Mouse (Mus musculus) forebrain, embryonic 11.5 days (tissue): Measurements from ENCODE around the gene Cyp2d9. TPM values are rescaled to one million over a fixed set of nuclear protein-coding genes. Genes with fewer than 3 reads are reported as not detected.
"Not testable (repeated sequence)": the region's sequence is repeated elsewhere in the genome, so short reads cannot be mapped to it uniquely, and the experiment has no call there.

ENCODE experiments used
- ATAC-seq: fragments of 200-750 bp; cut with Nextera tagmentation; replicated peaks from 2 replicates; pipeline ENCODE4 v1.8.0; 2017; ENCODE audit warnings: moderate TSS enrichment; ENCODE audit not compliant: low FRiP score
- DNase-seq: peaks from one replicate; pipeline ENCODE4 v3.0.0-alpha.2; 2017; ENCODE audit warnings: low spot score
- H3K27ac ChIP-seq: fragments of 300-500 bp; sonication (generic); 2 replicates; pipeline ENCODE4 v1.5.1; 2014; ENCODE audit warnings: low read depth, low read length
- H3K27me3 ChIP-seq: fragments of 300-500 bp; sonication (generic); 2 replicates; pipeline ENCODE4 v1.6.1; 2014; ENCODE audit warnings: mild to moderate bottlenecking, low read length, mixed read lengths; ENCODE audit not compliant: control insufficient read depth, insufficient read depth
- H3K36me3 ChIP-seq: fragments of 300-500 bp; sonication (generic); 2 replicates; pipeline ENCODE4 v1.6.1; 2014; ENCODE audit warnings: mild to moderate bottlenecking, low read length, moderate library complexity, mixed read lengths; ENCODE audit not compliant: control insufficient read depth, insufficient read depth
- H3K4me1 ChIP-seq: fragments of 300-500 bp; sonication (generic); replicated peaks from 2 replicates; pipeline ENCODE4 v1.6.1; 2014; ENCODE audit warnings: low read length, mixed read lengths; ENCODE audit not compliant: control insufficient read depth, insufficient read depth
- H3K4me2 ChIP-seq: fragments of 300-500 bp; sonication (generic); 2 replicates; pipeline ENCODE4 v1.6.1; 2014; ENCODE audit warnings: low read depth, mild to moderate bottlenecking, low read length, moderate library complexity, mixed read lengths; ENCODE audit not compliant: severe bottlenecking
- H3K4me3 ChIP-seq: fragments of 300-500 bp; sonication (generic); 2 replicates; pipeline ENCODE4 v1.5.1; 2014; ENCODE audit warnings: low read depth, low read length
- H3K9ac ChIP-seq: fragments of 300-500 bp; sonication (generic); 2 replicates; pipeline ENCODE4 v1.6.1; 2014; ENCODE audit warnings: low read length
- H3K9me3 ChIP-seq: fragments of 300-500 bp; sonication (generic); 2 replicates; pipeline ENCODE4 v1.6.1; 2016; ENCODE audit warnings: low read length, mixed read lengths; ENCODE audit not compliant: control insufficient read depth
- WGBS: fragments of 180-500 bp; shearing (Covaris S2); extraction: QIAGEN DNeasy Blood & Tissue Kit; methylation state at CpG from one replicate; pipeline ENCODE4 v1.1.7; 2014; 5-methylcytosine and 5-hydroxymethylcytosine counted together
- polyA plus RNA-seq: library from polyadenylated mRNA; unstranded; fragments of >200 nt; fragmentation: Nextera tagmentation; extraction: Ambion mirVana; gene quantifications from 2 replicates; pipeline ENCODE4 v1.2.1, GENCODE M21; 2014

The Cyp2d9 gene
- polyA plus RNA-seq = not detected in 2 replicates

GRCm38 (mm10) chr15:82433137-82433536, at the start of gene Cyp2d9:
Gene Cyp2d9, plus strand, starts transcription at chr15:82433437.
- Histone ChIP-seq H3K9me3 (no peaks in the 10 kb centered on the region; the same call in 1 of the 2 replicates), H3K4me2 (no peak within 1 kb of the TSS), H3K4me3 (no peak within 1 kb of the TSS), H3K27ac (no peak within 1 kb of the TSS), H3K9ac (no peak within 1 kb of the TSS), H3K27me3 (no peaks in the 10 kb centered on the region), H3K36me3 (no peaks in the 10 kb centered on the region), H3K4me1 (no peaks in the 10 kb centered on the region)
- no peak for DNase-seq
- no peak for ATAC-seq

DNA sequence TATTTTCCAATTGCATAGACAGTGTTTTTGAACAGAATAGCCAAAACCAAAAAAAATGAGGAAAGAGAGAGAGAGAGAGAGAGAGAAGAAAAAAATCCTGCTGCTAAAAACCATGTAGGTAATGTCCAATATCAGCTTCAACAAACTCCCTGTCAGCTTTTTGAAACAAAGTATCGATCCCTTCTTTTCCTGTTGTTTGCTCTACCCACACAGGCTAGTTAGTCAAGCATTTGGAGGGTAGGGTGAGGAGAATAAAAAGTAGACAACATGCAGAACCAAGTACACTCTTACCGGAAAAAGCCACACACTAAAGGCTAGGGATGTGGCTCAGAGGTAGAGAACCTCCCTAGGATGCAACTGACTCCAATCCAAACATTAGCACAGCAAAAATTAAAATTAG, 47.5 kb upstream of the Cyp2d9 start:
- H3K4me1 ChIP-seq = 0 out of 2 replicates have a peak, but pooled peaks cover under 1% of the 10 kb centered on the region
- no peak overlapping the region for H3K4me2 ChIP-seq
- H3K4me3 ChIP-seq = no peak overlapping the region
- no peak for DNase-seq
- no peak overlapping the region for H3K27ac ChIP-seq
- H3K9ac ChIP-seq = no peak overlapping the region
- 93% methylated on average over 2 of the region's 2 CpGs for WGBS
- no peaks in the 10 kb centered on the region for H3K27me3 ChIP-seq
- H3K36me3 ChIP-seq = no peaks in the 10 kb centered on the region
- H3K9me3 ChIP-seq = no peaks in the 10 kb centered on the region
- no peak for ATAC-seq

DNA sequence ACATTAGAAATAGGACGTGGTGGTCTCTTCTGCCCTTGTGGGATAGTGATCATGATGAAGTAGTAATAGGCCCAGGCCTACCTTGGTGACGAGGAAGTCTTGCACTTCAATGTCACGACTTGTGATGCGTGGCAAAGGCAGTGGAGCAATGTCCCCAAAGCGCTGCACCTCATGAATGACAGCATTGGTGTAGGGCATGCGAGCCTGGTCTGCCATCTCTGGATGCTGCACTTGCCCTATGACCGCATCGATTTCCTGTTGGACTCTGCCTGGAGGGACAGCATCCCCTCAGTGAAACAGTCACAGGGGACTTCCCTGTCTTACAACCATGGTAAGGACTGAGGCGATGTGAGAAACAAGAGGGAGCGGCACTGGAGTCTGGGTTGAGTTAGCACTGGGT, 43.3 kb upstream of the Cyp2d9 start:
- DNase-seq, H3K9ac ChIP-seq, H3K27me3 ChIP-seq, H3K9me3 ChIP-seq, ATAC-seq, H3K4me3 ChIP-seq, H3K4me1 ChIP-seq, H3K36me3 ChIP-seq, H3K4me2 ChIP-seq, H3K27ac ChIP-seq: not testable (repeated sequence)
- 94% methylated on average over 10 of the region's 10 CpGs for WGBS

GRCm38 (mm10) chr15:82393922-82394321, 39.3 kb upstream of the Cyp2d9 start, which contains the start of gene Cyp2d11:
Gene Cyp2d11, minus strand, starts transcription at chr15:82394022.
- not testable (repeated sequence) for DNase-seq, H3K4me3 ChIP-seq, H3K9me3 ChIP-seq, H3K4me2 ChIP-seq, H3K27me3 ChIP-seq, ATAC-seq, H3K27ac ChIP-seq, H3K36me3 ChIP-seq, H3K9ac ChIP-seq, H3K4me1 ChIP-seq
- 82% methylated on average over 2 of the region's 2 CpGs for WGBS

DNA sequence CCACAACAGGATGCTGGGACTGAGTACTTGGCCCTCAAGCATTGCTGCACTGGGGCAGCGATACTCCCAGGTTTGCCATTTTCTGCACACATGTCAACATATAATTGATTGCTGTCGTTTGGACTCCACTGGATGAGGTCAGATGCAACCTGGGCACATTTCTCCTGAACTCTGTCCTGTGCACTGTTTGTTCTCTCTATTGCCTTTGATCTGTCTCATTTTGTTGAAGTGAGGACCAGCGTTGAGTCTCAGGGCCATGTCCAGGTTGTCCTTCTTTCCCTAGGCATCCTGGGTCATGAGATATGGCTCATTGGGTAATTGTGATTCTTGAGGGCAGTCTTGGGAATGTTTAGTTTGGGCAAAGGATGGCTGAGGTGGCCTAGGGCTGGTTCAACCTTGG, 37.3 kb upstream of the Cyp2d9 start:
- H3K9ac ChIP-seq, ATAC-seq, H3K9me3 ChIP-seq, H3K36me3 ChIP-seq, DNase-seq, H3K4me2 ChIP-seq, H3K4me1 ChIP-seq, H3K27me3 ChIP-seq, H3K27ac ChIP-seq, H3K4me3 ChIP-seq: not testable (repeated sequence)
- 95% methylated on average over 3 of the region's 3 CpGs for WGBS

DNA sequence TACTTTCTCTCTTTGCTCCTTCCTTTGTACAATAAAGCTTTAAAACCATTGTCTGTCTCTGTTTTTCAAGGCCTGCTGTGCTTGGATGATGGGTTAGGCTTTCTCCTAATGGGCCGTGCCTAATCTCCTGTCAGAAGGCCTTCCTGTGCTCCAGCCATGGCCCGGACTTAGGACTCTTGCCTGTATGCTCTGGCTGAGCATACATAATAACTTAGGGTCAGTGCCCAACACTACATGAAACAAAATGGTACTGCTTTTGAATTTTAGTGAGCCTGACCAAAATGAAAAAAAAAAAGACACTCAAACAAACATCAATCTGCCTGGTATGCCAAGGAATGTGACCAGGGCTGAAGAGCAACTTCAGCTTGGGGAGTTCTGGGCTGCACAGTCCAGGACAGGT, 31.7 kb upstream of the Cyp2d9 start:
- H3K4me1 ChIP-seq = no peaks in the 10 kb centered on the region
- no peaks in the 10 kb centered on the region for H3K27me3 ChIP-seq
- no peak for DNase-seq
- H3K27ac ChIP-seq = no peak overlapping the region
- H3K9me3 ChIP-seq = no peaks in the 10 kb centered on the region
- ATAC-seq = no peak
- H3K36me3 ChIP-seq = no peaks in the 10 kb centered on the region
- H3K4me2 ChIP-seq = no peak overlapping the region
- WGBS = 44% methylated on average over 2 of the region's 2 CpGs
- no peak overlapping the region for H3K4me3 ChIP-seq
- H3K9ac ChIP-seq = no peak overlapping the region

- Histone ChIP-seq H3K4me1 (no peaks in the 10 kb centered on the region), H3K27me3 (no peaks in the 10 kb centered on the region), H3K9ac (no peak overlapping the region), H3K36me3 (no peaks in the 10 kb centered on the region), H3K4me3 (no peak overlapping the region), H3K27ac (no peak overlapping the region), H3K4me2 (no peak overlapping the region), H3K9me3 (no peaks in the 10 kb centered on the region)
- DNase-seq = no peak
- no peak for ATAC-seq
Measured at GRCm38 (mm10) chr15:82402106-82402505, 31.1 kb upstream of the Cyp2d9 start.

DNA sequence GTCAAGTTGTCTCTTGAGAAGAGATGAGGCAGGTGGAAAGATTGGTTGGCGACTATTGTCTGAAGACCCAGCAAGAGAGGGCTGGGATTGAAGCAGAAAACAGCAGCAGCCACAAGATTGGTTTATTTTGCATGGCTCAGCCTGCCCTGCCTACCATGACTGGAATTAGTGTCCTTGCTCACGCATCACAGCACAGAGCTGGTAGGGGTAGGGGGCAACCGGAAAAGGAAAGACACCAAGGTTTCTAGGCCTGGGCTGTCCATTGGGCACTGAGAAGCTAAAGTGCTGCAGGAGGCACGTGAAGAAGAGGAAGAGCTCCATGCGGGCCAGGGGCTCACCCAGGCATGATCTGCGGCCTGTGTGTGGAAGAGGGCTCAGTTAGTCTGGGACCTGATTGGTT, 30.5 kb upstream of the Cyp2d9 start:
- DNase-seq (no peak), ATAC-seq (no peak)
- Histone ChIP-seq H3K27me3 (no peaks in the 10 kb centered on the region), H3K4me2 (no peak overlapping the region), H3K4me1 (no peaks in the 10 kb centered on the region), H3K9ac (no peak overlapping the region), H3K4me3 (no peak overlapping the region), H3K27ac (no peak overlapping the region), H3K9me3 (no peaks in the 10 kb centered on the region), H3K36me3 (no peaks in the 10 kb centered on the region)
- 79% methylated on average over 6 of the region's 6 CpGs for WGBS

DNA sequence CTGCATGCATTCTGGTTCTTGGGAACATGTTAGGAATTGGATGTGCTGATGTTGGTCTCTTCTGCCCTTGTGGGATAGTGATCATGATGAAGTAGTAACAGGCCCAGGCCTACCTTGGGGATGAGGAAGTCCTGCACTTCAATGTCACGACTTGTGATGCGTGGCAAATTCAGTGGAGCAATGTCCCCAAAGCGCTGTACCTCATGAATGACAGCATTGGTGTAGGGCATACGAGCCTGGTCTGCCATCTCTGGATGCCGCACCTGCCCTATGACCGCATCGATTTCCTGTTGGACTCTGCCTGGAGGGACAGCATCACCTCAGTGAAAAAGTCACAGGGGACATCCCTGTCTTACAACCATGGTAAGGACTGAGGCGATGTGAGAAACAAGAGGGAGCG, 29.6 kb upstream of the Cyp2d9 start:
- Histone ChIP-seq H3K36me3 (no peaks in the 10 kb centered on the region), H3K9me3 (no peaks in the 10 kb centered on the region), H3K4me1 (no peaks in the 10 kb centered on the region), H3K4me3 (no peak overlapping the region), H3K9ac (no peak overlapping the region), H3K27me3 (no peaks in the 10 kb centered on the region), H3K27ac (no peak overlapping the region), H3K4me2 (no peak overlapping the region)
- no peak for ATAC-seq
- no peak for DNase-seq
- 94% methylated on average over 9 of the region's 9 CpGs for WGBS
